Mouse (Mus musculus) kidney, adult 2 months (tissue): ENCODE results near the gene Olfr68. TPM values are rescaled to one million over a fixed set of nuclear protein-coding genes. Genes with fewer than 3 reads are reported as not detected.
"Not testable (repeated sequence)": the region's sequence is repeated elsewhere in the genome, so short reads cannot be mapped to it uniquely, and the experiment has no call there.

Experiments
- DNase-seq: peaks from one replicate; pipeline ENCODE4 v3.0.0; 2021
- H3K27ac ChIP-seq: fragments of 200-500 bp; 2 replicates; pipeline ENCODE4 v1.5.1; 2012; ENCODE audit warnings: low read depth, low read length, control low read depth, inconsistent platforms; ENCODE audit not compliant: insufficient read depth
- H3K27me3 ChIP-seq: fragments of 200-500 bp; replicated peaks from 2 replicates; pipeline ENCODE4 v1.6.1; 2012; ENCODE audit warnings: mild to moderate bottlenecking, moderate library complexity, low read length, inconsistent platforms; ENCODE audit not compliant: control insufficient read depth, insufficient read depth
- H3K36me3 ChIP-seq: fragments of 200-500 bp; 2 replicates; pipeline ENCODE4 v1.6.1; 2012; ENCODE audit warnings: mild to moderate bottlenecking, moderate library complexity, low read length, inconsistent platforms; ENCODE audit not compliant: control insufficient read depth, insufficient read depth
- H3K4me1 ChIP-seq: fragments of 200-500 bp; 2 replicates; pipeline ENCODE4 v1.6.1; 2011; ENCODE audit warnings: low read length; ENCODE audit not compliant: control insufficient read depth, insufficient read depth
- H3K4me3 ChIP-seq: fragments of 200-500 bp; 2 replicates; pipeline ENCODE4 v1.5.1; 2011; ENCODE audit warnings: mild to moderate bottlenecking, low read depth, low read length, control low read depth; ENCODE audit not compliant: insufficient read depth
- CTCF ChIP-seq: fragments of 200-500 bp; conservative IDR thresholded peaks from 2 replicates; pipeline ENCODE4 v1.5.1; 2011; ENCODE audit warnings: low read depth, mild to moderate bottlenecking, control low read depth, low read length, moderate library complexity, mixed read lengths; ENCODE audit not compliant: insufficient read depth, insufficient read length
- POLR2A ChIP-seq: fragments of 200-500 bp; IDR thresholded peaks from one replicate; pipeline ENCODE4 v1.6.1; 2011; ENCODE audit warnings: low read depth, low read length, control low read depth
- whole genome bisulfite sequencing: fragments of 180-500 bp; shearing (Covaris S2); methylation state at CpG from one replicate; pipeline ENCODE4 v1.1.7; 2018; 5-methylcytosine and 5-hydroxymethylcytosine counted together
- polyA plus RNA-seq: library from polyadenylated mRNA; depleted of rRNA; stranded (reverse); fragments of >200 nt; gene quantifications from 2 replicates; pipeline ENCODE4 v1.2.3, GENCODE M21; 2012; rRNA removed

Olfr68 gene
- polyA plus RNA-seq, result not detected in 2 replicates

- Histone ChIP-seq H3K4me1 (no peaks in the 10 kb centered on the region), H3K27ac (no peak within 1 kb of the TSS), H3K27me3 (no peaks in the 10 kb centered on the region), H3K4me3 (no peak within 1 kb of the TSS), H3K36me3 (no peaks in the 10 kb centered on the region)
- DNase-seq, result no peak
- 81% methylated on average over 3 of the region's 3 CpGs for WGBS
- no peak for TF ChIP-seq CTCF
- TF ChIP-seq POLR2A, result no peak
Measured at GRCm38 (mm10) chr7:103779598-103779997, at the start of gene Olfr68. Gene Olfr68 (minus strand): TSS chr7:103779698.

GRCm38 (mm10) chr7:103827808-103828207 lies 48.3 kb upstream of the Olfr68 start, which contains the start of gene Hbb-bs:
Gene Hbb-bs (minus strand): TSS chr7:103828096.
- H3K4me1 ChIP-seq, result no peaks in the 10 kb centered on the region
- no peak within 1 kb of the TSS for H3K4me3 ChIP-seq
- WGBS, result 93% methylated on average over 4 of the region's 4 CpGs
- DNase-seq, result no peak
- no peaks in the 10 kb centered on the region for H3K27me3 ChIP-seq
- no peak within 1 kb of the TSS for H3K27ac ChIP-seq
- TF ChIP-seq POLR2A, result no peak
- no peak for TF ChIP-seq CTCF
- no peaks in the 10 kb centered on the region for H3K36me3 ChIP-seq

- not testable (repeated sequence) for H3K36me3 ChIP-seq, H3K4me3 ChIP-seq, DNase-seq, H3K27ac ChIP-seq, H3K27me3 ChIP-seq, H3K4me1 ChIP-seq
- no CpG with 5 or more reads among the region's 2 CpGs for WGBS
Measured at GRCm38 (mm10) chr7:103827139-103827538, 47.6 kb upstream of the Olfr68 start.

GRCm38 (mm10) chr7:103826255-103826887 lies 46.9 kb upstream of the Olfr68 start:
- DNase-seq, result no peak
- Histone ChIP-seq H3K4me3 (no peak overlapping the region), H3K27ac (no peak overlapping the region), H3K4me1 (no peaks in the 10 kb centered on the region), H3K36me3 (no peaks in the 10 kb centered on the region), H3K27me3 (no peaks in the 10 kb centered on the region)
- 53% methylated on average over 3 of the region's 3 CpGs for WGBS
- no peak for TF ChIP-seq POLR2A
- no peak for TF ChIP-seq CTCF

GRCm38 (mm10) chr7:103825536-103826254 lies 46.2 kb upstream of the Olfr68 start:
- Histone ChIP-seq H3K4me3 (no peak overlapping the region), H3K36me3 (no peaks in the 10 kb centered on the region), H3K4me1 (no peaks in the 10 kb centered on the region), H3K27ac (no peak overlapping the region), H3K27me3 (no peaks in the 10 kb centered on the region)
- no peak for TF ChIP-seq CTCF
- no peak for TF ChIP-seq POLR2A
- no peak for DNase-seq
- 86% methylated on average over 3 of the region's 3 CpGs for WGBS

GRCm38 (mm10) chr7:103824597-103824996 lies 45.1 kb upstream of the Olfr68 start:
- H3K4me1 ChIP-seq, result no peaks in the 10 kb centered on the region
- no peak overlapping the region for H3K27ac ChIP-seq
- TF ChIP-seq POLR2A (no peak), CTCF (no peak)
- DNase-seq, result no peak
- no peak overlapping the region for H3K4me3 ChIP-seq
- no peaks in the 10 kb centered on the region for H3K27me3 ChIP-seq
- WGBS, result 80% methylated on average over 2 of the region's 2 CpGs
- no peaks in the 10 kb centered on the region for H3K36me3 ChIP-seq

GRCm38 (mm10) chr7:103815085-103815484 lies 35.6 kb upstream of the Olfr68 start:
- H3K4me1 ChIP-seq, H3K4me3 ChIP-seq, H3K27ac ChIP-seq, H3K27me3 ChIP-seq, DNase-seq, H3K36me3 ChIP-seq: not testable (repeated sequence)
- 60% methylated on average over 1 of the region's 2 CpGs for WGBS

- H3K4me1 ChIP-seq, result no peaks in the 10 kb centered on the region
- H3K36me3 ChIP-seq, result no peaks in the 10 kb centered on the region
- 82% methylated on average over 3 of the region's 3 CpGs for WGBS
- DNase-seq, result no peak
- no peaks in the 10 kb centered on the region for H3K27me3 ChIP-seq
- no peak within 1 kb of the TSS for H3K27ac ChIP-seq
- H3K4me3 ChIP-seq, result no peak within 1 kb of the TSS
- TF ChIP-seq POLR2A, result no peak
- TF ChIP-seq CTCF, result no peak
Measured at GRCm38 (mm10) chr7:103813766-103814165, 34.3 kb upstream of the Olfr68 start, which contains the start of gene Hbb-bt. Gene Hbb-bt (minus strand): TSS chr7:103813996.

- H3K27ac ChIP-seq, H3K27me3 ChIP-seq, H3K4me3 ChIP-seq, H3K36me3 ChIP-seq, H3K4me1 ChIP-seq, DNase-seq: not testable (repeated sequence)
- WGBS, result no CpG with 5 or more reads among the region's 3 CpGs
Measured at GRCm38 (mm10) chr7:103813152-103813551, 33.7 kb upstream of the Olfr68 start.
